Mouse (Mus musculus) retina, postnatal 7 days (tissue): Measurements from ENCODE around the gene Psmd5.
A peak's percentile ranks its signal among the peaks of the same experiment; 100 is the strongest.

Experiments
- DNase-seq: peaks from one replicate; pipeline ENCODE4 v3.0.0-alpha.2; 2012; ENCODE audit warnings: low read depth, low spot score

Psmd5 gene

GRCm38 (mm10) chr2:34874816-34875345 lies at the start of gene Psmd5:
Gene Psmd5, minus strand, starts transcription at chr2:34874968.
- no peak for DNase-seq

- DNase-seq = no peak
These were observed 48.0 kb upstream of the Psmd5 start for GRCm38 (mm10) chr2:34922729-34923128.

- DNase-seq = no peak
These were observed 45.4 kb upstream of the Psmd5 start for GRCm38 (mm10) chr2:34920144-34920543.

- no peak for DNase-seq
These were observed 40.3 kb upstream of the Psmd5 start for GRCm38 (mm10) chr2:34915103-34915502.

GRCm38 (mm10) chr2:34914823-34915082 lies 40.0 kb upstream of the Psmd5 start:
- DNase-seq = no peak

GRCm38 (mm10) chr2:34914069-34914822 lies 39.5 kb upstream of the Psmd5 start:
- DNase-seq = no peak

GRCm38 (mm10) chr2:34913218-34914068 lies 38.7 kb upstream of the Psmd5 start, which contains the start of gene Phf19:
Gene Phf19, minus strand, starts transcription at chr2:34914026.
- no peak for DNase-seq

GRCm38 (mm10) chr2:34912613-34913012 lies 37.8 kb upstream of the Psmd5 start:
- no peak for DNase-seq

GRCm38 (mm10) chr2:34911871-34912270 lies 37.1 kb upstream of the Psmd5 start:
- no peak for DNase-seq

GRCm38 (mm10) chr2:34909719-34910118 lies 35.0 kb upstream of the Psmd5 start:
- no peak for DNase-seq

GRCm38 (mm10) chr2:34906861-34907604 lies 32.3 kb upstream of the Psmd5 start:
- no peak for DNase-seq

- DNase-seq = no peak
These were observed 31.7 kb upstream of the Psmd5 start for GRCm38 (mm10) chr2:34906426-34906825.

GRCm38 (mm10) chr2:34904849-34905542 lies 30.2 kb upstream of the Psmd5 start:
- DNase-seq = peak; percentile 99

GRCm38 (mm10) chr2:34903652-34904405 lies 29.1 kb upstream of the Psmd5 start:
- no peak for DNase-seq

GRCm38 (mm10) chr2:34903191-34903590 lies 28.4 kb upstream of the Psmd5 start:
- no peak for DNase-seq

GRCm38 (mm10) chr2:34902731-34903130 lies 28.0 kb upstream of the Psmd5 start:
- no peak for DNase-seq

GRCm38 (mm10) chr2:34901726-34902125 lies 27.0 kb upstream of the Psmd5 start:
- DNase-seq = no peak

GRCm38 (mm10) chr2:34900412-34900811 lies 25.6 kb upstream of the Psmd5 start:
- no peak for DNase-seq

GRCm38 (mm10) chr2:34899682-34900081 lies 24.9 kb upstream of the Psmd5 start:
- no peak for DNase-seq

- no peak for DNase-seq
These were observed 23.1 kb upstream of the Psmd5 start for GRCm38 (mm10) chr2:34897820-34898219.
